Mouse (Mus musculus) C2C12 (cell line): ENCODE measurements around the gene Dscam. TPM values are rescaled to one million over a fixed set of nuclear protein-coding genes. Genes with fewer than 3 reads are reported as not detected.

Experiments
- H3K27me3 ChIP-seq: one replicate; pipeline ENCODE4 v1.6.1; 2011; ENCODE audit not compliant: control insufficient read depth, insufficient read depth, insufficient read length
- H3K36me3 ChIP-seq: one replicate; pipeline ENCODE4 v1.6.1; 2011; ENCODE audit not compliant: control insufficient read depth, insufficient read depth
- H3K4me3 ChIP-seq: one replicate; pipeline ENCODE4 v1.5.1; 2011; ENCODE audit warnings: mild to moderate bottlenecking, control low read depth; ENCODE audit not compliant: poor library complexity, insufficient read depth, severe bottlenecking
- H3K79me2 ChIP-seq: one replicate; pipeline ENCODE4 v1.6.1; 2011; ENCODE audit not compliant: control insufficient read depth, insufficient read depth
- H3K79me3 ChIP-seq: one replicate; pipeline ENCODE4 v1.6.1; 2011; ENCODE audit warnings: low read depth, control low read depth
- H3ac ChIP-seq: one replicate; pipeline ENCODE3; 2011; ENCODE audit warnings: low read depth; ENCODE audit not compliant: control insufficient read depth, insufficient read length
- CEBPB ChIP-seq: IDR thresholded peaks from one replicate; pipeline ENCODE4 v1.6.1; 2011; ENCODE audit warnings: low read depth, mild to moderate bottlenecking, control low read depth, moderate library complexity
- CTCF ChIP-seq: IDR thresholded peaks from one replicate; pipeline ENCODE4 v1.5.1; 2011; ENCODE audit not compliant: control insufficient read depth, insufficient read depth, insufficient read length
- FOSL1 ChIP-seq: IDR thresholded peaks from one replicate; pipeline ENCODE4 v1.8.0; 2011; ENCODE audit warnings: mild to moderate bottlenecking, low read length; ENCODE audit not compliant: poor library complexity, insufficient read depth, severe bottlenecking
- MAX ChIP-seq: IDR thresholded peaks from one replicate; pipeline ENCODE4 v1.6.1; 2011; ENCODE audit warnings: mild to moderate bottlenecking, control low read depth
- MYOD1 ChIP-seq: IDR thresholded peaks from one replicate; pipeline ENCODE4 v1.6.1; 2011; ENCODE audit warnings: low read depth; ENCODE audit not compliant: control insufficient read depth, insufficient read length
- MYOG ChIP-seq: IDR thresholded peaks from one replicate; pipeline ENCODE4 v1.6.1; 2011; ENCODE audit not compliant: control insufficient read depth, insufficient read length; ENCODE audit errors: extremely low read depth
- USF1 ChIP-seq: IDR thresholded peaks from one replicate; pipeline ENCODE4 v1.6.1; 2011; ENCODE audit warnings: low read depth, mild to moderate bottlenecking, control low read depth, moderate library complexity
- polyA plus RNA-seq: library from polyadenylated mRNA; unstranded; fragments of >200 nt; fragmentation: generic; extraction: Trizol; gene quantifications from one replicate; pipeline ENCODE4 v1.2.1, GENCODE M21; 2012; ENCODE audit warnings: missing spikeins

The Dscam gene
- polyA plus RNA-seq, 1 experiment, result not detected

DNA sequence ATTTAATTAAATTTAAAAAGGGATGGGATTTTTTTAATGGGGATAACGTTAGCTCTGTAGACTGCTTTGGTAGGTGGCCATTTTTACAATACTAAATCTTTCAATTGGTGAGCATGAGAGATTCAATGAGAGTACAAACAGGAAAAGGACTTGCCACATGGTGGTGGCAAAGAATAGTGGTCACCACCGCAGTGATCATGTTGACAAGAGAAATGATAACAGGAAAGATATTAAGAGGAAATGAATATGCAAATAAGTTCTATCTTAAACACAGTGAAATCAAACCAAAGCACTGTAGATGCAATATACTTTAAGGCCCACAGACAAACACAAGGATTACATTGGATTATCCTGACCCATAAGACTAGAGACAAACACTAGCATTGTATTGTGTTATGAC, 24.1 kb upstream of the Dscam start:
- Histone ChIP-seq H3K27me3 (no peaks in the 10 kb centered on the region), H3K79me2 (no peaks in the 10 kb centered on the region), H3K79me3 (no peaks in the 10 kb centered on the region), H3ac (no peak overlapping the region), H3K4me3 (no peak overlapping the region), H3K36me3 (no peaks in the 10 kb centered on the region)
- no peak for TF ChIP-seq CEBPB
- TF ChIP-seq MAX, result no peak
- no peak for TF ChIP-seq MYOG
- TF ChIP-seq FOSL1, result no peak
- no peak for TF ChIP-seq MYOD1
- no peak for TF ChIP-seq CTCF
- no peak for TF ChIP-seq USF1

DNA sequence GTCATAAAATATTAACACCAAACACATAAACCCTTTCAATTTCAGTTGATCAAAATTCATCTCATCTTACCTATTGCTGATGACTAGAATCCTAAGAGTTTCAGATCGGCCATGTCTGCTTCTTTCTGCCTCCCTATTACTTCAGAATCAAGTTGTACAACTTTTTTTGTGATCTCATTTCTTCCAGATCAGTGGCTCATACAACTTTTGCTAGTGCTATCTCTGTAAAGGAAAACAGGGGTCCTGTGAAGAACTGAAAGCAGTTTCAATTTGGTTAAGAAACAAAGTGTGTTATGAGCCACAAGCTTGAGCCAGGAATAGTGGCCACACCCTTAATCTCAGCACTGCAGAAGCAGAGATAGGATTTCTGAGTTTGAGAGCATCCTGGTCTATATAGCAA, 23.6 kb upstream of the Dscam start:
- no peaks in the 10 kb centered on the region for H3K79me3 ChIP-seq
- no peaks in the 10 kb centered on the region for H3K36me3 ChIP-seq
- TF ChIP-seq CEBPB (no peak), FOSL1 (no peak)
- no peak overlapping the region for H3K4me3 ChIP-seq
- H3K27me3 ChIP-seq, result no peaks in the 10 kb centered on the region
- no peaks in the 10 kb centered on the region for H3K79me2 ChIP-seq
- H3ac ChIP-seq, result no peak overlapping the region

DNA sequence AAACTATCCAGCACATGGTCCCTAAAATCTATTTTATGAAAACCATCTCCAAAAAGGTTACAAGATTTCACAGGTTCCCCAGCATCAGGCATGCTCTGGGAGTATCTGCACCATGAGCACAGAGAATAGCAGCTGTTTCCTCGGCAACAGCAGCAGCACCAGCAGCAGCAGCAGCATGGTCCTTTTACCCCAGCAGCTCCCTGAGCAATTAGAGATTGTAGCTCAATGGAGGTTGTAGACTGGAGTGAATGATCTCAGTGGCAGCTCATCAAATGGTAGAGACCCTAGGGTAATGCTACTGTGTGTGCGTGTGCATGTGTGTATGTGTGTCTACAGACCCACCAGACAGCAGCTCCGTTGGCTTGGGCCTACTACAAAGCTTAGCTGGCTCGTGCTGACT, 21.7 kb upstream of the Dscam start:
- H3K79me2 ChIP-seq, result no peaks in the 10 kb centered on the region
- no peak overlapping the region for H3K4me3 ChIP-seq
- no peaks in the 10 kb centered on the region for H3K79me3 ChIP-seq
- TF ChIP-seq USF1, result no peak
- no peak for TF ChIP-seq MAX
- TF ChIP-seq MYOG, result no peak
- no peak for TF ChIP-seq CTCF
- TF ChIP-seq FOSL1, result no peak
- no peak for TF ChIP-seq MYOD1
- TF ChIP-seq CEBPB, result no peak
- no peak overlapping the region for H3ac ChIP-seq
- H3K36me3 ChIP-seq, result no peaks in the 10 kb centered on the region
- no peaks in the 10 kb centered on the region for H3K27me3 ChIP-seq

GRCm38 (mm10) chr16:97190604-97191003, 20.1 kb upstream of the Dscam start:
- no peak for TF ChIP-seq CTCF
- no peak for TF ChIP-seq MYOG
- no peak for TF ChIP-seq MAX
- TF ChIP-seq CEBPB, result no peak
- TF ChIP-seq USF1, result no peak
- TF ChIP-seq FOSL1, result no peak
- no peak for TF ChIP-seq MYOD1
- Histone ChIP-seq H3ac (no peak overlapping the region), H3K27me3 (no peaks in the 10 kb centered on the region), H3K79me2 (no peaks in the 10 kb centered on the region), H3K79me3 (no peaks in the 10 kb centered on the region), H3K36me3 (no peaks in the 10 kb centered on the region), H3K4me3 (no peak overlapping the region)

DNA sequence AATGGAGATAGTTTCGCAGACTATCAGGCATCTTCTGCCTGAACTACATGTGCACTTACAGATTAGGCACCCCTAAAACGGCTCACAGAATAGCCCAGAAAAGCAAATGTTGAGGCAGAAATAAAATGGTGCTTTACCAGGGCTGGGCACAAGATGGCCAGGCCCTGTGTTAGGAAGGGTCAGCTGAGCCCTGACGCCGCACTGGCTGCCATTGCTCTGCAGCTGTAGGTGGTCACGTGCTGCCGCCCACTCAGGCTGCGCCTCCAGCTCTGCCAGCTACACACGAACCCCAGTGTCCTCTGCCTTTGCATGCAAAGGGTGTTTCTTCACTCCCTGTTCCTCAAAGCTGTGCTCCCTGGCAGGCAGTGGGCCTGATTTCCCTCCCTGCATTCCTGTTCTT, 948 bp upstream of the Dscam start:
- Histone ChIP-seq H3K79me2 (no peaks in the 10 kb centered on the region), H3K4me3 (no peak overlapping the region), H3K79me3 (no peaks in the 10 kb centered on the region), H3ac (no peak overlapping the region), H3K27me3 (peaks cover 5% of the 10 kb centered on the region), H3K36me3 (no peaks in the 10 kb centered on the region)
- TF ChIP-seq MYOD1 (no peak), MAX (no peak), MYOG (no peak), FOSL1 (no peak), USF1 (no peak), CEBPB (no peak), CTCF (no peak)

DNA sequence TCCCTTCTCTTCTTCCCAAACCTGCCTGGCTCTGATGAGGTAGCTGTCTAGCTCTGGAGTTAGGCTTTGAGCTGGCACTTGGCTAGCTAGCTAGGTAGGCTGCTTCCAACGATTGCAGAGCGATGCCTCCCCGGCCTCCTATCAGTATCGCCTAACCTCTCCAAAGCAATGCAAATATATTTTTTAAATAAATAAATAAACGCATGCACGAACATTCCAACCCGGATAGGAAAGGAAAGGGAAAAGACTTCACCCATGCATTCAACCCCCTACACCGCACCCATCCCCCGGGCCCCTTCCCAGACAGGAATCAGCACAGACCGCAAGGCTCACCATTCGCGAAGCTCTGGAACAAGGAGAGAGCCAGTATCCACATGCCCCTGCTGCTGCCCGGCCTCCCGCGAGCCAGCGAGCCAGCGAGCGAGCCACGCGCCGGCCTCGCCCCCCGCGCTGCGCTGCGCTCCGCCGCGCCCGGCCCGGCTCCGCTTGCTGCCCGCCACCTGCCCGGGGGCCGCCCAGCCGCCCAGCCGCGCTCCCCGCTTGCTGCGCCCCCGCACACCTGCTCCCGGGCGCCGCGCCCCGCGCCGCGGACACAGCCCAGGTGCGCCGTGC, 545 bp downstream of the Dscam start:
- no peaks in the 10 kb centered on the region for H3K36me3 ChIP-seq
- peaks cover 5% of the 10 kb centered on the region for H3K27me3 ChIP-seq
- no peak overlapping the region for H3K4me3 ChIP-seq
- no peaks in the 10 kb centered on the region for H3K79me3 ChIP-seq
- TF ChIP-seq MYOD1 (no peak), FOSL1 (no peak), USF1 (no peak), MYOG (no peak), CTCF (no peak), MAX (no peak), CEBPB (no peak)
- no peaks in the 10 kb centered on the region for H3K79me2 ChIP-seq
- H3ac ChIP-seq, result no peak overlapping the region
